Mouse (Mus musculus): Measurements from ENCODE around the gene Slc48a1. TPM values are rescaled to one million over a fixed set of nuclear protein-coding genes. Genes with fewer than 3 reads are reported as not detected.

Slc48a1 gene
- polyA plus RNA-seq, 1 experiment = 52.7 TPM

- no peaks in the 10 kb centered on the region for H3K27me3 ChIP-seq (ENCODE audit: control insufficient read depth, insufficient read depth, insufficient read length)
- peak overlapping the region; percentile 36 for H3ac ChIP-seq (ENCODE audit: control insufficient read depth, insufficient read length)
- TF ChIP-seq SRF (IDR thresholded peaks at IDR 0.05; ENCODE audit: control insufficient read depth, insufficient read length, low read depth) (peak; percentile 3), POLR2A (IDR thresholded peaks at IDR 0.05; ENCODE audit: insufficient read length, low read depth) (no peak)
- no peaks in the 10 kb centered on the region for H3K79me2 ChIP-seq (ENCODE audit: control insufficient read depth, insufficient read depth)
- peak overlapping the region; percentile 85 for H3K4me2 ChIP-seq (ENCODE audit: low read depth)
- H3K36me3 ChIP-seq (ENCODE audit: control insufficient read depth, insufficient read depth) = no peaks in the 10 kb centered on the region
- peak overlapping the region; percentile 36 for H3K4me3 ChIP-seq
These were observed 6.3 kb downstream of the Slc48a1 start for GRCm38 (mm10) chr15:97784561-97785161.

DNA sequence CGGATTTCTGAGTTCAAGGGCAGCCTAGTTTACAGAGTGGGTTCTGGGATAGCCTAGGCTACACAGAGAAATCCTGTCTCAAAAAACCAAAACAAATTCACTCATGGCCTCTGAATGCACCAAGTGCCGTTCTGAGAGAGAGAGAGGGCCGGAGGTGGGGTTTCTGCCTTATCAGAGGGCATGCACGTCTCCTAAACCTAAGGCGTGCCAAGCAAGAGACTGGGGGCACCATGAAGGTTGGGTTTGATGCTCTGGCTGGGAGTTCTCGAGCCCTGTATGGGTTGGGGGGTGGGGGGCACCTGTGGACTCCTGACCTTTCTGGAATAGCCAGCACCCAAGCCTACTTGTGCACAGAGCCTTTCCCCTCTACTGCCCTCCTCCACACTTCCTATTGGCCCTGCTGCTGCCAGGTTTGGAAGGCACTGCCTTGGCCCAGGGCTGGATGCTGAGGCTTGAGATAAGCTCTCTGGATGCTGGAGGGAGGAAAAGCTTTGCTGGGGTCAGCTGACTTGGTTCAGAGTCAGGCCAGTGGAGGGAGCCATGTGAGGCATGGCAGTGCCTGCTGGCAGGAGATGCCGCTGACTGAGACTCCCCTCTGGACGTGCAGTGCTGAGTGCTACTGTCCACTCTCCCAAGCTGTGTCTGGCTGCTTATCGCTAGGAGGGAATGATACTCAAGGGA, 7.6 kb downstream of the Slc48a1 start:
- no peaks in the 10 kb centered on the region for H3K79me2 ChIP-seq (ENCODE audit: control insufficient read depth, insufficient read depth)
- peak overlapping the region; percentile 85 for H3K4me2 ChIP-seq (ENCODE audit: low read depth)
- no peaks in the 10 kb centered on the region for H3K36me3 ChIP-seq (ENCODE audit: control insufficient read depth, insufficient read depth)
- TF ChIP-seq SRF (IDR thresholded peaks at IDR 0.05; ENCODE audit: control insufficient read depth, insufficient read length, low read depth) (no peak), USF1 (IDR thresholded peaks at IDR 0.05; ENCODE audit: low read depth) (peak; percentile 84)
- H3K4me3 ChIP-seq = peak overlapping the region; percentile 2
- no peaks in the 10 kb centered on the region for H3K27me3 ChIP-seq (ENCODE audit: control insufficient read depth, insufficient read depth, insufficient read length)
- no peak overlapping the region for H3ac ChIP-seq (ENCODE audit: control insufficient read depth, insufficient read length)

GRCm38 (mm10) chr15:97786412-97787112, 8.2 kb downstream of the Slc48a1 start:
- Histone ChIP-seq H3K4me3 (peak overlapping the region; percentile 2), H3K79me2 (ENCODE audit: control insufficient read depth, insufficient read depth) (no peaks in the 10 kb centered on the region), H3K36me3 (ENCODE audit: control insufficient read depth, insufficient read depth) (no peaks in the 10 kb centered on the region), H3K27me3 (ENCODE audit: control insufficient read depth, insufficient read depth, insufficient read length) (no peaks in the 10 kb centered on the region), H3K4me2 (ENCODE audit: low read depth) (peak overlapping the region; percentile 85), H3ac (ENCODE audit: control insufficient read depth, insufficient read length) (no peak overlapping the region)
- TF ChIP-seq POLR2AphosphoS2 (IDR thresholded peaks at IDR 0.05; ENCODE audit: insufficient read length, low read depth) = no peak
- TF ChIP-seq CEBPB (IDR thresholded peaks at IDR 0.05; ENCODE audit: insufficient read depth, poor library complexity, severe bottlenecking) = no peak
- no peak for TF ChIP-seq TCF3 (IDR thresholded peaks at IDR 0.05; ENCODE audit: insufficient read length, low read depth)
- TF ChIP-seq REST (IDR thresholded peaks at IDR 0.05; ENCODE audit: insufficient read depth, insufficient read length) = no peak
- TF ChIP-seq POLR2A (IDR thresholded peaks at IDR 0.05; ENCODE audit: insufficient read length, low read depth) = no peak
- no peak for TF ChIP-seq MYOG (IDR thresholded peaks at IDR 0.05; ENCODE audit: control insufficient read depth in 1 of 3, insufficient read depth in 1 of 3, insufficient read length in 2 of 3, low read depth in 2 of 3)
- no peak for TF ChIP-seq TCF12 (IDR thresholded peaks at IDR 0.05; ENCODE audit: insufficient read depth, poor library complexity, severe bottlenecking)
- no peak for TF ChIP-seq MAX (IDR thresholded peaks at IDR 0.05; ENCODE audit: low read depth)
- no peak for TF ChIP-seq SRF (IDR thresholded peaks at IDR 0.05; ENCODE audit: control insufficient read depth, insufficient read length, low read depth)
- TF ChIP-seq E2F4 (IDR thresholded peaks at IDR 0.05; ENCODE audit: insufficient read depth) = no peak
- no peak for TF ChIP-seq USF1 (IDR thresholded peaks at IDR 0.05; ENCODE audit: low read depth)
- no peak for TF ChIP-seq MYOD1 (IDR thresholded peaks at IDR 0.05; ENCODE audit: control insufficient read depth in 1 of 3, insufficient read length in 2 of 3, low read depth in 2 of 3)

- no peaks in the 10 kb centered on the region for H3K27me3 ChIP-seq (ENCODE audit: control insufficient read depth, insufficient read depth, insufficient read length)
- H3K4me2 ChIP-seq (ENCODE audit: low read depth) = no peak overlapping the region
- H3K79me2 ChIP-seq (ENCODE audit: control insufficient read depth, insufficient read depth) = no peaks in the 10 kb centered on the region
- peak overlapping the region; percentile 2 for H3K4me3 ChIP-seq
- peaks cover 4% of the 10 kb centered on the region for H3K36me3 ChIP-seq (ENCODE audit: control insufficient read depth, insufficient read depth)
- no peak for TF ChIP-seq TCF12 (IDR thresholded peaks at IDR 0.05; ENCODE audit: insufficient read depth, poor library complexity, severe bottlenecking)
- no peak for TF ChIP-seq MYOG (IDR thresholded peaks at IDR 0.05; ENCODE audit: control insufficient read depth in 1 of 3, insufficient read depth in 1 of 3, insufficient read length in 2 of 3, low read depth in 2 of 3)
- no peak for TF ChIP-seq USF1 (IDR thresholded peaks at IDR 0.05; ENCODE audit: low read depth)
- H3ac ChIP-seq (ENCODE audit: control insufficient read depth, insufficient read length) = no peak overlapping the region
These were observed 9.0 kb downstream of the Slc48a1 start for GRCm38 (mm10) chr15:97787148-97787798.

DNA sequence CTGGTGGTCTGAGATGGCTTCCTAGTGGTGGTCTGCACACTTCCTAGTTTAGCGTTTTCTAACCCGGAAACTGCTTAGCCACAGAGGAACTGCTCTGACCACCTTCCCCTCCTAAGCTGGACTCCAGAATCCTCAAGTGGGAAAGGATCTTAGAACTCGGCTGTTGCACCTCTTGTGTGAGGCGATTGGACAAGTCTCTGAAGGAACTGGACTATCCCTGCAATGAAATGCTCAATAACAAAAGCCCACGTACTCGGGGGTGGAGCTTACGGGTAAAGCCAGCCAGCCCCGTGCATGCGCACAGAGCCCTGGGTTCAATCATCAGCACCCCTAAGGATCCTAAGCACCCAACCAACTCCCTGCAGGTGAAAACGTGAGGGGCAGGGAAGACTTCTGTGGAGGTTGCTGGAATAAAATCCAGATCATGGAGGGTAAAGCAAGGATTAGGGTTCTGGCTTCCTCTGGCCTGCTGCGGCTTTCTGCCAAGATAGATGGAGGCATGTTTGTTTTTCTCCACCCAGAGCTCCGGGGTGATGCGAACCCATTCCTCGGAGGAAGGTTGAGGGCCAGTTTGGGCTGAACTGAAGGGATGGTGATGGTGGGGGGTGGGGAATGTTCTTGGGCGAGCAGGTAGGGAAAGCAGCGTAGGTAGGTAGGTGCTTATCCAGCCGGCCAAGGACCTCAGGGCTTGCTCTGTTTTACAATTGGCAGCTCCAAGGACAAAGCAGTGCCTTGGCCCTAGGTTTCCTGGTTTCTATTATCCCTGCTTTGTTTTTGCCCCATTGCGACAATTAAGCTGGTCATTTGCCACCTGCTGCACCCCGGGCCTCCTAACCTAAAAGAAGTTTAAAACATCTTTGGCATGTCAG, 9.7 kb downstream of the Slc48a1 start:
- TF ChIP-seq USF1 (IDR thresholded peaks at IDR 0.05; ENCODE audit: low read depth) (no peak), POLR2AphosphoS2 (IDR thresholded peaks at IDR 0.05; ENCODE audit: insufficient read length, low read depth) (no peak), TCF3 (IDR thresholded peaks at IDR 0.05; ENCODE audit: insufficient read length, low read depth) (no peak), TCF12 (IDR thresholded peaks at IDR 0.05; ENCODE audit: insufficient read depth, poor library complexity, severe bottlenecking) (no peak), CEBPB (IDR thresholded peaks at IDR 0.05; ENCODE audit: insufficient read depth, poor library complexity, severe bottlenecking) (no peak), MYOD1 (IDR thresholded peaks at IDR 0.05; ENCODE audit: control insufficient read depth in 1 of 3, insufficient read length in 2 of 3, low read depth in 2 of 3) (no peak), REST (IDR thresholded peaks at IDR 0.05; ENCODE audit: insufficient read depth, insufficient read length) (no peak), E2F4 (IDR thresholded peaks at IDR 0.05; ENCODE audit: insufficient read depth) (no peak), MAX (IDR thresholded peaks at IDR 0.05; ENCODE audit: low read depth) (no peak), POLR2A (IDR thresholded peaks at IDR 0.05; ENCODE audit: insufficient read length, low read depth) (no peak), MYOG (IDR thresholded peaks at IDR 0.05; ENCODE audit: control insufficient read depth in 1 of 3, insufficient read depth in 1 of 3, insufficient read length in 2 of 3, low read depth in 2 of 3) (no peak), SRF (IDR thresholded peaks at IDR 0.05; ENCODE audit: control insufficient read depth, insufficient read length, low read depth) (no peak)
- no peaks in the 10 kb centered on the region for H3K27me3 ChIP-seq (ENCODE audit: control insufficient read depth, insufficient read depth, insufficient read length)
- no peak overlapping the region for H3ac ChIP-seq (ENCODE audit: control insufficient read depth, insufficient read length)
- H3K79me2 ChIP-seq (ENCODE audit: control insufficient read depth, insufficient read depth) = no peaks in the 10 kb centered on the region
- H3K4me2 ChIP-seq (ENCODE audit: low read depth) = no peak overlapping the region
- H3K36me3 ChIP-seq (ENCODE audit: control insufficient read depth, insufficient read depth) = peaks cover 12% of the 10 kb centered on the region
- H3K4me3 ChIP-seq = no peak overlapping the region

Measured in myocyte (in vitro differentiated cells).